Mouse (Mus musculus) adrenal gland, adult 8-10 months (tissue): Measurements from ENCODE around the gene 1500011B03Rik. TPM values are rescaled to one million over a fixed set of nuclear protein-coding genes. Genes with fewer than 3 reads are reported as not detected.

ENCODE experiments used
- DNase-seq: peaks from one replicate; pipeline ENCODE4 v3.0.0; 2022
- microRNA-seq, 2 experiments: library from miRNA; unstranded; fragments of <30 nt; microRNA quantifications; one replicate each; pipeline ENCODE4 v1.2.0; 2022
- total RNA-seq, 4 experiments: library from RNA; stranded (reverse); gene quantifications; 2 replicates each; pipeline ENCODE4 v1.2.4; 2022

1500011B03Rik gene
- total RNA-seq, 4 experiments from 2014 or later = 37.3 to 58.7 (median 43.6) TPM

DNA sequence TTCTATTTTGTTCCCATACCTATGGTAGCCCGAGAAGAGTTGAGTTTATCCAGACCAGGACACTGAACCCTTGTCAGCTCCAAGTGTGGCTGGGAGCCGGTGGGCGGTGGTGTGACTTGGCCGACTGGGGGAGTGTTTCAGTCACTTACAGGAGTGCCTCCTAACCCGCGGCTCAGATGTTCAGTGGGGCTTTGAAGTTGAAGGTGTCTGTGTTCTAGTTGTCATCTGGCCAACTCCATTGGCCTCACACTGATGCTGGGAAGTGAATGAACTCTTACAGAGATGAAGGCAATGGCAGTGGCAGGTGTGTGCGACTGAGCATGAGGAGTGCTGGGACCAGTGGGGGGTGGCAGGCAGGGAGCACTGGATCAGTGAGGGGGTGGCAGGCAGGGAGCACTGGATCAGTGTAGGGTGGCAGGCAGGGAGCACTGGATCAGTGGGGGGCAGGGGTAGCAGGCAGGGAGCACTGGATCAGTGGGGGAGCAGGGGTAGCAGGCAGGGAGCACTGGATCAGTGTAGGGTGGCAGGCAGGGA lies 43.2 kb downstream of the 1500011B03Rik start:
- no peak for DNase-seq

DNA sequence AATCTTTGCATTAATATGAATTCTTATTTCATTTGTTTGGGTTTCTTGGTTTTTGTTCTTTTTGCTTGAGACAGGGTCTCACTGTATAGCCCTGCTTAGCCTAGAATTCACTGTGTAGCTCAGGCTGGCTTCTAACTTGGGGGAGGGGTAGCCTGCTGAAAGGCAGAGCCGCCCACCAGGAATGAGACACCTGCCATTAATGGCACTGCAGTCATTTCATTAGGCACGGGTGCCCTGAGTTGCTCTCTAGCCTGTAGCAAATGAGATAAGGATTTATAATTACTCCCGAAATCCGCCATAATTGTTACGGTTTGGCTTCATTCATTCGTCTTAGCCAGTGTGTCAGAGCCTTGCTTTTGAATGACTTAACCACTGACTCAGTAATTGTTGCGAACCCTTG lies 47.1 kb downstream of the 1500011B03Rik start:
- DNase-seq = no peak

- no peak for DNase-seq
These were observed 48.0 kb downstream of the 1500011B03Rik start, which contains the start of gene Git2 for GRCm38 (mm10) chr5:114775056-114775979. Git2 (minus strand) TSS chr5:114775517.

- peak; percentile 89 for DNase-seq
These were observed 48.7 kb downstream of the 1500011B03Rik start, which contains the start of gene Ankrd13a for GRCm38 (mm10) chr5:114774403-114775051. Ankrd13a (plus strand) TSS chr5:114774677.

- no peak for DNase-seq
These were observed 49.5 kb downstream of the 1500011B03Rik start for GRCm38 (mm10) chr5:114773780-114774179.

DNA sequence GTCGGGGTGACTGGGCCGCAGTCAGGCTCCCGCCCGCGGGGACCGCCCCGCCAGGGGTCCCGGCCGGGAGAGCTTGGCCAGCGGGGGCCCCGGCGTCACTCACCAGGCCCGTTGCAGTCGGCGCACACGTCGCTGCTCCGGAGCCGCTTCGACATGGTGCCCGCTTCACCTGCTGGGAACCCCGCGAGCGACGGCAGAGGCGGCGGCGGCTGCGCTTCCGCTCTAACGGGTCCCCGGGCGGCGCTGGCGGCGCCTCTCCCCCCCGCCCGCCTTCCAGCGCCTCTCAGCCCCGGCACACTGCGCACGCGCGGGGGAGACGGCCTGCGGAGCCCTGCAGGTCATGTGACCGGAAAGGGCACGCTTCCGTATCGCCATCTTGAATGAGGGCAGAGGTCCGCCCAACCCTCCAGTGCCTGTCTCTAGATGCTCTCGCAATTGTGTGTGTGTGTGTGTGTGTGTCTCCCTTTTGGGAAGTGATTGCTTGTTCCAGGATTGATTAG lies 50.0 kb downstream of the 1500011B03Rik start:
- DNase-seq = peak; percentile 95

DNA sequence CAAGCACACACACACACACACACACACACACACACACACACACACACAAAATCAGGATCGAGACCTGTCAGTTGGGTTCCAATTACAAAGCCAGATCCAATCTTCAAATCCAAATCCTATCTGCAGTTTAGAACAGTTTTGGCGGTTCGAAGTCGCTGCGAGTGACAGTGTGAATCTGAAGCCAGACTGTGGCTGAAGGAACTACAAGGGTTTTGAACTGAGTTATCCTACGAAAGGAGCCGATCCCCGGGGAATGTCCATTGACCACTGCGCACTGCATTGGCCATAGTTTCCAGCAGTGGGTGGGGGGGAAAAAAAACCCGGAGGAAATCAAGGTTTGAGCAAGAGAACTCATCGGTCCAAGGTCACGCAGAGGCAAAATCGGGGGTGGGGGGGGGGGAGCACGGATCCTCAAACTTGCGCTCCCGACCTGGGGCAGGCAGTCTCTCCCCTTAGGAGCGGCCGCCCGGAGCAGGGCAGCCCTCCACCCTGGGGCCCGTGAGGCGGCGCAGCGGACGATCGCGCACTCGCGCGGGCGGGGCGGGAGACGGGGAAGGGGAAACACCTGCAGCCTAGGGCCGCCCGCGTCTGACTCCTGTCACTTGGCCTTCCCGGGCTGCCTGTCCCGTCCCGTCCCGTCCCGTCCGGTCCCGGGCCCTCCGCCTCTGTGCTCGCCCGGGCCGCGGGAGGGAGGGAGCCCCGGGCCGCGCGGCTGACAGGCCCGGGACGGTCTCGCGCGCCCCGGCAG lies 50.6 kb downstream of the 1500011B03Rik start:
- peak; percentile 44 for DNase-seq

GRCm38 (mm10) chr5:114771796-114772195 lies 51.5 kb downstream of the 1500011B03Rik start:
- DNase-seq = no peak

DNA sequence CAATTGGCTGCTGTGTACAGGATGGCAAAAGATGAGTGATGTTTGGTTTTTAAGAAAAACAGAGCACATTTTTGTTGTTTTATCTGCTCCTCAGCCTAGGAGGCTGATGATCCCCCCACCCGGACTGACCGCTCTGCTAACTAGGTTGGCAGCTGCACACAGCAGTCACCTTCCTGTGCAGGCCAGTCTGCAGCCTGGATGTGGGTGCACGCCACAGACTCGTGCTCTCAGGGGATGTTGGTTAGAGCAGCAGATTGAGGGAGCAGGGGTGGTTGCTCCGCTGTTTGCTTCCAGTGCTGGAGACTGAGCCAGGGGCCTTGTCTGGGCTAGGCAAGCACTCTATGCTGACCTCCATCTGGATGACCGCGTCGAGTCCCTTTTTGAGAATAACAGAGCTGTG lies 53.5 kb downstream of the 1500011B03Rik start:
- no peak for DNase-seq

DNA sequence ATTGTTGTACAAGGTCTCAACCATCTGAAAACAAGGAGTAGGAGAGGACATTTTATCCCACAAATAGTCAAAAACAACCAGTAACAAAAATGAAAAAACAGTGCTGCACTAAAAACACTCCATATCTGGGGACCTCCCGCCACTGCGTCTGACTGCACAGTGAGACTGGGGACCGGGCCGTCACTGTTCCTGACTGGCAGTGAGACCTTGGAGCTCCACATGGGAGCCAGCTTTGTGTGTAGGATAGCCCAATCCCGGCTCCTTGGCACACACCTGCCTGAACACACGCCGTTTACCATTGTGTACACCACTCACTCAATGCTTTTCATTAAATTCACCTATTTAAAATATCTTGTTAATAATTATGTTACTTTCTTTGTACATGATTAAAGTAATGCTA lies 56.1 kb downstream of the 1500011B03Rik start:
- no peak for DNase-seq

GRCm38 (mm10) chr5:114766686-114767085 lies 56.6 kb downstream of the 1500011B03Rik start:
- DNase-seq = no peak

DNA sequence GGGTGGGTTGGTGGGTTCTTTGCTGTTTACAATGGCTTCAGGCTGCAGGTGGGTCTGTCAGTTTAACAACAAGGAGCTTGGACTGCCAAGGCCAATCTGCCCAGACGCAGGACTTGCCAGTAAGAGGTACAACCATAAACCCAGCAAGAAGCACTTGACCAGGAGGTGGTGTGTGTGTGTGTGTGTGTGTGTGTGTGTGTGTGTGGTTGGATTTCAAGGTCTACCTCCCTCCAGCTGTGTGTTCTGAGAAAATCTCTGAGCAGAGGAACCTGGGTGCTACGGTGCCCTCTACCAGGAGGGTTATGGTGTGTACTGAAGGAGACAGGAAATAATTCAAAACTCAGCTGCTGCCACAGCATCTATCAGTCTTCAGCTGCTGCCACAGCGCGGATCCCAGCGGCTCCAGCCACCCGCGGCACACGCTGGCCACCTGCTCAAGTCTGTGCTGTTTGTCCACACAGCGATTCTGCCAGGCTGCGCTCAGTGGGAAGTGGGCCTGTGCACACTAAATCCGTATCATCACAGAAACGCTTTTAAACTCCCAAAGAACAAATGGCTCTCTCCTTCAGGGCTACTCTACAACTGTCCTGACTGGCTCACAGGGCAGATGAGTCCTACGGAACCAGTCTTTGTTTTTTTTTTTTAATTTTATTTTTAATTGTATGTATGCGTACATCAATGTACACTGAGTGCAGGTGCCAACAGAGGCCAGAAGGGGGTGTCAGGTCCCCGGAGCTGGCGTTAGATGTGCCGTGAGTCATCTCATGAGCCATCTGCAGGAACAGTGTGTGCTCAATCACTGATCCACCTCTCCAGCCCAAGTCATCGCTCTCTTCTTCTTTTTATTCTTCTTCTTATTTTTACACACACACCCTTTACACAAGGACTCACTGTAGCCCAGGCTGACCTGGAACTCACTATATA lies 58.2 kb downstream of the 1500011B03Rik start:
- DNase-seq = no peak

GRCm38 (mm10) chr5:114761980-114762379 lies 61.3 kb downstream of the 1500011B03Rik start:
- DNase-seq = no peak

DNA sequence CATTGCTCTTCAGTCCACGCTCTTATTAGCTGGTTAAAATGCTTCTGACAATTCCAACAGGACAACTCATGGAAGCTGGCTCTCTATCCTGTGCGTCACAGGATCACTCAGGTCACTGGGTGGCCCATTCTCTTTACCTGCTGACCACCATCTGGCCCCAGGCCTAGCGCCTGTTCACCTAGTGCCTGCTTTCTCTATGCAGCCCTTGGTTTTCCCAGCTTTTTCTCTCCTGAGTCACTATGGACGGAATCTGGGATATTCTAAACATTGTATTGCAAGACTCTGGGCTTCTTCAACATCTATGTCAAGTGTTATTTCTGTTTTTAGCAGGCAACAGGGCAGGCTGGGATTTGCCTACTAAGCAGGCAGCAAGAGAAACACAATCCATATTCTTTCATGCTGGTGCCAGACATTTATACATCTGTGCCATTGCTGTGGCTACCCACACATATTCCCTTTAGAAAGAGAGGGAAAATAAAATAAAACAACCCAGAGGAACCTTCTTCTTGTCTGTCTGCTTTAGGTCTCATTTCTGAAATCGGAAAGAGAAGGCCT lies 63.7 kb downstream of the 1500011B03Rik start:
- no peak for DNase-seq

Small RNA genes lying within 50 kb of the gene (microRNA-seq; reads per million reads assigned to microRNA genes)
- gene Mir6240 = 3.2 to 7.7 reads per million in 2 experiments

Other genes starting within 250 kb of the 1500011B03Rik start
- 1 to 10 TPM; 1.3 to 3.4 (median 2.4) TPM for gene Trpv4, start 165.0 kb downstream of the 1500011B03Rik start, total RNA-seq
- 10 to 100 TPM; 49.4 to 67.4 (median 55.3) TPM for gene Gltp, start 132.5 kb downstream of the 1500011B03Rik start, total RNA-seq
- 10 to 100 TPM in 2 of 4 experiments, 1 to 10 TPM in 2; 7.4 to 27.5 (median 12.3) TPM for gene Tchp, start 115.7 kb downstream of the 1500011B03Rik start, total RNA-seq
- gene Ankrd13a, start 48.8 kb downstream of the 1500011B03Rik start, total RNA-seq = 10 to 100 TPM; 66.7 to 96.6 (median 86.8) TPM
- 10 to 100 TPM; 32.8 to 59.9 (median 45.6) TPM for gene Git2, start 48.0 kb downstream of the 1500011B03Rik start, total RNA-seq
- gene 4930519G04Rik, start 30.2 kb upstream of the 1500011B03Rik start, total RNA-seq = not detected
- not detected for gene Gm9936, start 35.2 kb upstream of the 1500011B03Rik start, total RNA-seq
- gene Oasl2, start 73.5 kb upstream of the 1500011B03Rik start, total RNA-seq = 10 to 100 TPM; 12.0 to 16.8 (median 14.4) TPM
- gene Oasl1, start 99.8 kb upstream of the 1500011B03Rik start, total RNA-seq = 1 to 10 TPM; 1.7 to 2.4 (median 2.0) TPM
- gene 2210016L21Rik, start 118.7 kb upstream of the 1500011B03Rik start, total RNA-seq = 10 to 100 TPM; 46.4 to 59.2 (median 54.2) TPM
- not detected for gene Hnf1a, start 147.6 kb upstream of the 1500011B03Rik start, total RNA-seq
- gene Sppl3, start 187.7 kb upstream of the 1500011B03Rik start, total RNA-seq = 10 to 100 TPM; 44.3 to 62.9 (median 56.7) TPM